Mouse (Mus musculus): ENCODE results near the gene Cacna2d2.

Cacna2d2 gene

GRCm38 (mm10) chr9:107409449-107409848 lies 10.0 kb downstream of the Cacna2d2 start:
- DNase-seq: no peak

- no peak for DNase-seq
Measured at GRCm38 (mm10) chr9:107417106-107417505, 17.7 kb downstream of the Cacna2d2 start.

- DNase-seq: no peak
Measured at GRCm38 (mm10) chr9:107419491-107420244, 20.3 kb downstream of the Cacna2d2 start.

- no peak for DNase-seq
Measured at GRCm38 (mm10) chr9:107420898-107421297, 21.5 kb downstream of the Cacna2d2 start.

GRCm38 (mm10) chr9:107422878-107423277 lies 23.5 kb downstream of the Cacna2d2 start:
- DNase-seq: no peak

GRCm38 (mm10) chr9:107424485-107425175 lies 25.2 kb downstream of the Cacna2d2 start:
- no peak for DNase-seq

GRCm38 (mm10) chr9:107427876-107428275 lies 28.5 kb downstream of the Cacna2d2 start:
- no peak for DNase-seq

GRCm38 (mm10) chr9:107428451-107429186 lies 29.2 kb downstream of the Cacna2d2 start:
- DNase-seq: no peak

GRCm38 (mm10) chr9:107430445-107430844 lies 31.0 kb downstream of the Cacna2d2 start:
- no peak for DNase-seq

GRCm38 (mm10) chr9:107432546-107432945 lies 33.1 kb downstream of the Cacna2d2 start:
- DNase-seq: peak; percentile 42

- DNase-seq: no peak
Measured at GRCm38 (mm10) chr9:107434851-107435250, 35.4 kb downstream of the Cacna2d2 start.

- DNase-seq: no peak
Measured at GRCm38 (mm10) chr9:107435285-107435684, 35.9 kb downstream of the Cacna2d2 start.

GRCm38 (mm10) chr9:107442891-107443290 lies 43.5 kb downstream of the Cacna2d2 start:
- DNase-seq: no peak

- DNase-seq: no peak
Measured at GRCm38 (mm10) chr9:107443324-107443723, 43.9 kb downstream of the Cacna2d2 start.

GRCm38 (mm10) chr9:107445011-107445471 lies 45.6 kb downstream of the Cacna2d2 start:
- DNase-seq: no peak

GRCm38 (mm10) chr9:107448805-107449517 lies 49.5 kb downstream of the Cacna2d2 start:
- DNase-seq: no peak

GRCm38 (mm10) chr9:107451400-107451799 lies 52.0 kb downstream of the Cacna2d2 start:
- DNase-seq: no peak

GRCm38 (mm10) chr9:107451891-107452521 lies 52.6 kb downstream of the Cacna2d2 start:
- no peak for DNase-seq

GRCm38 (mm10) chr9:107452552-107452951 lies 53.1 kb downstream of the Cacna2d2 start:
- peak; percentile 49 for DNase-seq

- DNase-seq: no peak
Measured at GRCm38 (mm10) chr9:107453151-107453550, 53.7 kb downstream of the Cacna2d2 start.

- DNase-seq: peak; percentile 50
Measured at GRCm38 (mm10) chr9:107456667-107457066, 57.3 kb downstream of the Cacna2d2 start.

- DNase-seq: no peak
Measured at GRCm38 (mm10) chr9:107462907-107463306, 63.5 kb downstream of the Cacna2d2 start.
